Mouse (Mus musculus) C2C12 (cell line): Measurements from ENCODE around the gene Pxmp4. TPM values are rescaled to one million over a fixed set of nuclear protein-coding genes. Genes with fewer than 3 reads are reported as not detected.

ENCODE experiments used
- H3K27me3 ChIP-seq: one replicate; pipeline ENCODE4 v1.6.1; 2011; ENCODE audit not compliant: control insufficient read depth, insufficient read depth, insufficient read length
- H3K36me3 ChIP-seq: one replicate; pipeline ENCODE4 v1.6.1; 2011; ENCODE audit not compliant: control insufficient read depth, insufficient read depth
- H3K4me3 ChIP-seq: one replicate; pipeline ENCODE4 v1.5.1; 2011; ENCODE audit warnings: mild to moderate bottlenecking, control low read depth; ENCODE audit not compliant: poor library complexity, insufficient read depth, severe bottlenecking
- H3K79me2 ChIP-seq: one replicate; pipeline ENCODE4 v1.6.1; 2011; ENCODE audit not compliant: control insufficient read depth, insufficient read depth
- H3K79me3 ChIP-seq: one replicate; pipeline ENCODE4 v1.6.1; 2011; ENCODE audit warnings: low read depth, control low read depth
- H3ac ChIP-seq: one replicate; pipeline ENCODE3; 2011; ENCODE audit warnings: low read depth; ENCODE audit not compliant: control insufficient read depth, insufficient read length
- CEBPB ChIP-seq: IDR thresholded peaks from one replicate; pipeline ENCODE4 v1.6.1; 2011; ENCODE audit warnings: low read depth, mild to moderate bottlenecking, control low read depth, moderate library complexity
- CTCF ChIP-seq: IDR thresholded peaks from one replicate; pipeline ENCODE4 v1.5.1; 2011; ENCODE audit not compliant: control insufficient read depth, insufficient read depth, insufficient read length
- FOSL1 ChIP-seq: IDR thresholded peaks from one replicate; pipeline ENCODE4 v1.8.0; 2011; ENCODE audit warnings: mild to moderate bottlenecking, low read length; ENCODE audit not compliant: poor library complexity, insufficient read depth, severe bottlenecking
- MAX ChIP-seq: IDR thresholded peaks from one replicate; pipeline ENCODE4 v1.6.1; 2011; ENCODE audit warnings: mild to moderate bottlenecking, control low read depth
- MYOD1 ChIP-seq: IDR thresholded peaks from one replicate; pipeline ENCODE4 v1.6.1; 2011; ENCODE audit warnings: low read depth; ENCODE audit not compliant: control insufficient read depth, insufficient read length
- MYOG ChIP-seq: IDR thresholded peaks from one replicate; pipeline ENCODE4 v1.6.1; 2011; ENCODE audit not compliant: control insufficient read depth, insufficient read length; ENCODE audit errors: extremely low read depth
- USF1 ChIP-seq: IDR thresholded peaks from one replicate; pipeline ENCODE4 v1.6.1; 2011; ENCODE audit warnings: low read depth, mild to moderate bottlenecking, control low read depth, moderate library complexity
- polyA plus RNA-seq: library from polyadenylated mRNA; unstranded; fragments of >200 nt; fragmentation: generic; extraction: Trizol; gene quantifications from one replicate; pipeline ENCODE4 v1.2.1, GENCODE M21; 2012; ENCODE audit warnings: missing spikeins

Pxmp4 gene
- polyA plus RNA-seq, 1 experiment, result 6.4 TPM

DNA sequence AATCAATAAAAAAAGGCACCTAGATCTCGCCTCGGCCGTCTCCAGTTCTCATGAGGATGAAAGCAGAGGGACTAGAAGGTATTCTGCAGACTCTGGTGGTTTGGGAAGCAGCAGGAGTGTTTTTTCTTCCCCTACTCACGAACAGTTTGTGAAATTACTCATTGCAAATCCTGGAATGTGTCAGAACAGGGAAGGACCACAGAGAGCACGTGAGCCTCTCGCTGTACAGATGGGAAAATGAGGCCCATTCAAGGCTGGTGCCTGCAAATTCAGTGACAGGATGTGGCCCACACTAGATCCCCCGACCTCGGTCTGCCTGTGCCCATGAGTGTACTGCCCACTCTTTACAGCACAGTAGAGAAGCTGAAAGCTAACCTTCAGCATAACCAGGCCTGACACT lies 31.5 kb downstream of the Pxmp4 start:
- TF ChIP-seq MAX (no peak), FOSL1 (no peak), CTCF (no peak), CEBPB (no peak), USF1 (no peak), MYOG (no peak), MYOD1 (no peak)

DNA sequence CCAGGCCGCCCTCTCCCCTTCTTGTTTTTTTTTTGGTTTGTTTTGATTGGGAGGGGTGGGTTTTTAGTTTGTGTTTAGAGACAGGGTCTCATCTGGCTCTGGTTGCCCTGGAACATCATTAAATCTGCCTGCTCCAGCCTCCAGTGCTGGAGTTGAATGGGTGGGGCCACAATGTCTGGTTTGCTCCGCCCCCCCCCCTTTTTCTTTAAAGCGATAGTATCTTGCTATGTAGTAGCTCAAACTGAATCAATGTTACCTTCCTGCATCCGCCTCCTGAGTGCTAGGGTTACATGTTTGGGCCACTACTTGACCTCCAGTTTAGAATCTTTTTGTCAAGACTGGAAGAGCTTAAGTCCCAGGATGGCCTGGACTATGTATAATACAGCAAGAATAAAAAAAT lies 32.2 kb downstream of the Pxmp4 start:
- no peaks in the 10 kb centered on the region for H3K36me3 ChIP-seq
- H3K79me3 ChIP-seq, result peaks cover 18% of the 10 kb centered on the region
- TF ChIP-seq CEBPB, result no peak
- no peak for TF ChIP-seq USF1
- no peak for TF ChIP-seq FOSL1
- no peak for TF ChIP-seq MYOD1
- TF ChIP-seq MAX, result no peak
- TF ChIP-seq MYOG, result no peak
- no peak for TF ChIP-seq CTCF
- no peak overlapping the region for H3K4me3 ChIP-seq
- H3K79me2 ChIP-seq, result peaks cover 30% of the 10 kb centered on the region
- H3ac ChIP-seq, result no peak overlapping the region
- H3K27me3 ChIP-seq, result no peaks in the 10 kb centered on the region

More for the DNA sequence above, 31.5 kb downstream of the Pxmp4 start:
- Histone ChIP-seq H3K4me3 (no peak overlapping the region), H3K79me2 (peaks cover 23% of the 10 kb centered on the region), H3K27me3 (no peaks in the 10 kb centered on the region), H3K36me3 (no peaks in the 10 kb centered on the region), H3K79me3 (peaks cover 17% of the 10 kb centered on the region), H3ac (no peak overlapping the region)

DNA sequence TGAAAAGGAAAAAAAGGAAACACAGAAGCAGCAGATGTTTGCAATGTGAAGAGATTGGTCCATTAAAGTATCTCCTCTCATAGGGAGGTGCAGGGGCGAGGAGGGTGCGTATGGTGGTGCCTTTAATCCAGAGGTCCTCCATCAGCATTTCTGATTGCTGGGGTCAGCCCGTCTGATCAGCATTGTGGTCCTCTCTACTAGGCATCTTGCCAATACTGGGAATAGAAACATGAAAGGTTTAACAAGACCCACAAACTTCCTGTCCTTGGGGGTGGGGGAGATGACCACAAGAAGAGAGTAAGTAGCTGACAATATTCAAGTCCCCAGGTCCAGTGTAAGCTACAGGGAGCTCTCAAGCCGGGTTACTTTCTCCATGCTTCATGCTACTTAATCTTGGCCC lies 32.8 kb downstream of the Pxmp4 start:
- H3K36me3 ChIP-seq, result no peaks in the 10 kb centered on the region
- no peak for TF ChIP-seq MYOD1
- TF ChIP-seq FOSL1, result no peak
- no peak for TF ChIP-seq USF1
- TF ChIP-seq CEBPB, result no peak
- TF ChIP-seq MYOG, result no peak
- no peak for TF ChIP-seq MAX
- TF ChIP-seq CTCF, result no peak
- no peaks in the 10 kb centered on the region for H3K27me3 ChIP-seq
- peaks cover 19% of the 10 kb centered on the region for H3K79me3 ChIP-seq
- no peak overlapping the region for H3ac ChIP-seq
- peak overlapping the region; percentile 18 for H3K4me3 ChIP-seq
- H3K79me2 ChIP-seq, result peaks cover 36% of the 10 kb centered on the region

DNA sequence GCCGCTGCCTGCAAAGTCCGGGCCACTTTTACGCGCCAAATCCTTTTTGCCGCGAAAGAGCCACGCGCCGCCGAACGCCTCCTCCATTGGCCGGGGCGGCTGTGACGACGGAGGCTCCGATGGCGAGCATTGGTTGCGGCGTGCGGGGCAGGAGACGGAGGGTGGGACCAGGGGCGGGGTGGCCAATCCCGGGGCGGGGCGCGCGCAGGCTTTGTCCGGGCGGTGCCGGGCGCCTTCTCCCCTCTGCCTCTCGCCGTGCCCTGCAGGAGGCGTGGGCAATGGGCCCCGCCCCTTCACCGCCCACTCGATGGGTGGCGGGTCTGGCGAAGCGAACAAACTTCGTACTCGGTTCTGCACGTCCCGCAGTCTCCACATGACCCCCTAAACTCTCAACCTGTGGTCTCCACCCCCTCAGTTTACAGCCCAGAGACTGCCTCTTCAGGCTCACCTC lies 33.6 kb downstream of the Pxmp4 start, which contains the start of gene E2f1:
Gene E2f1 (minus strand): TSS at position 57 of the 451 bp plus-strand sequence.
- peaks cover 44% of the 10 kb centered on the region for H3K79me2 ChIP-seq
- peaks cover 19% of the 10 kb centered on the region for H3K79me3 ChIP-seq
- H3K4me3 ChIP-seq, result peak within 1 kb of the TSS; percentile 50
- H3K36me3 ChIP-seq, result no peaks in the 10 kb centered on the region
- H3ac ChIP-seq, result peak within 1 kb of the TSS; percentile 90
- H3K27me3 ChIP-seq, result no peaks in the 10 kb centered on the region
- no peak for TF ChIP-seq MYOD1
- no peak for TF ChIP-seq CEBPB
- TF ChIP-seq CTCF, result no peak
- peak; percentile 65 for TF ChIP-seq MAX
- peak; percentile 50 for TF ChIP-seq USF1
- no peak for TF ChIP-seq MYOG

DNA sequence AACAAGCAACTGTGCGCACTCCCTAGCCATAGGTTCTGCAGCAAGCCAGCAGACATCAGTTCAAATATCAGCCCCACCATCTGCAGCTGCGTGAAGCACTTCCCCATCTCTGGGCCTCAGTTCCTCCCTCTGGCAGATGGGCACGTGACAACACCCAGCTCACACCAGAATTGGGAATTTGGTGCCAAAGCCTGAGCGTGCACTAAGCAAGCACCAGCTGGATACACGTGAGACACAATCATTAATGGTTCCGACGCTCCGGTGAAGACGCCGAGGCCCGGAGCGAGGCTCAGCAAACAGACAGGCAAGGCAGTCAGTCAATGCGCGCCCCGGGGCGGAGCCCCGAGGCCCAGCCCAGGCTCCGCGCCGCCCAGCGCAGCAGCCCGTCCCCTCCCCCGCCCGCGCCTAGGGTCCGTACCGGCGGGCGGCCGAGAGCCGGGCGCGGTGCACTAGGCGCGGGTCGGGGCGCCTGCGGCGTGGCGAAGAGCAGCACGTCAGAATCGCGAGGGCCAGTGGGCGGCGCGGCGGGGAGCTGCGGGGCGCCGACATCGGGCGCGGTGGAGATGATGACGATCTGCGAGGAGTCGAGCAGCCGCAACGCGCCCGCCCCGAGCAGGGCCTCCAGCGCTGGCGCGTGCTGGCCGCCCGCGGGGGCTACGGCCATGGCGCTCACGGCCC lies 34.3 kb downstream of the Pxmp4 start:
- H3K36me3 ChIP-seq, result no peaks in the 10 kb centered on the region
- no peaks in the 10 kb centered on the region for H3K27me3 ChIP-seq
- TF ChIP-seq CTCF (no peak), USF1 (peak; percentile 93)
- H3ac ChIP-seq, result peak overlapping the region; percentile 90
- peak overlapping the region; percentile 50 for H3K4me3 ChIP-seq
- H3K79me2 ChIP-seq, result peaks cover 48% of the 10 kb centered on the region
- peaks cover 19% of the 10 kb centered on the region for H3K79me3 ChIP-seq

DNA sequence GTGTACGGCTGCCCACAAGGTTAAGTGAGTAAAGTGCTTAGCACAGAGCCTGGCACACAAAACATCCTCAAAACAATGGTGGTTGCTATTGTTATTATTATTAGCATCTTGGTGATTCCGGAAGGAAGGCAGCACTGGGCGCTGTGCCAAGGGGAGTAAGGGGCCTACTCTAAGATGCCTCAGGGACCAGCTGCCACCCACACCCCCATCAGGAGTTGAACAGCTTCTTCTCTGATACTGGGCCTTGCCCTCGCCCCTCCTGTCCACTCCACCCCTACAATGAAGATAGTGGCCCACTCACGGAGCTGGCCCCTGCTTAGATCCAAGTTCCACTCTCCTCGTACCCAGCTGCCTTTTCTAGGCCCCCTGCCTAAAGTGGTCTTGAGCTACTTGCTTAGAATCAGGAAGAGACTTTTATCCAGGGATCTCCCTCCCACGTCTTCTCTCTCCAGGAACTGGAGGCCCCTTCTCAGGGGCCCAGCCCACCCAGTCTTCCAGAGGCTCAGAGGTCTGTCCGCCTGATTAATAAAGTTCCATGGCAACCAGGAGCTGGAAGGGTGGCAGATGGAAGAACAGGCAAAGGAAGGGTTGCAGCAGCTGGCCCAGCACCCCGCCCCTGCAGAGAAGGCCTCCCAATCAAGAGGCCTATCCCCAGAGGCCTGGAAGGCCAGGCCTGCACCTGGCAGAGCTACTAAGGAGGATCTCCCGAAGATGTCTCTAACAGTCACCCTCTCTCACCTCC lies 35.0 kb downstream of the Pxmp4 start:
- Histone ChIP-seq H3ac (peak overlapping the region; percentile 90), H3K79me3 (peaks cover 19% of the 10 kb centered on the region), H3K36me3 (peaks cover 6% of the 10 kb centered on the region), H3K79me2 (peaks cover 48% of the 10 kb centered on the region), H3K27me3 (no peaks in the 10 kb centered on the region), H3K4me3 (peak overlapping the region; percentile 50)
- TF ChIP-seq CEBPB, result no peak
- no peak for TF ChIP-seq MYOG
- no peak for TF ChIP-seq USF1
- no peak for TF ChIP-seq FOSL1
- TF ChIP-seq MAX, result no peak
- no peak for TF ChIP-seq MYOD1
- TF ChIP-seq CTCF, result no peak
